ENCODE assay signal across 8 mouse cellular contexts in genomic region chr13:105377038-105377437, GRCm38 (mm10).
DNase-seq lines count a peak whose midpoint lies in the region; ATAC-seq and TF ChIP-seq lines count a peak whose summit lies in the region.

No protein-coding gene starts in this region.

- 2% methylated on average over 2 of the region's 2 CpGs for WGBS in forebrain, embryonic 16.5 days
- 20% methylated on average over 2 of the region's 2 CpGs for WGBS in hindbrain, embryonic 12.5 days
- WGBS in lung, embryonic 15.5 days: 0% methylated on average over 2 of the region's 2 CpGs

- H3K4me2 ChIP-seq in forebrain, embryonic 16.5 days (ENCODE audit: low read length): no peak overlapping the region
- no peak overlapping the region for H3K4me2 ChIP-seq in hindbrain, embryonic 12.5 days (replicated peaks)
- H3K4me2 ChIP-seq in lung, embryonic 15.5 days: no peak overlapping the region

- H3K36me3 ChIP-seq in ES-Bruce4 (ENCODE audit: control insufficient read depth, insufficient read depth, low read length, poor library complexity, severe bottlenecking): no peaks in the 10 kb centered on the region
- H3K36me3 ChIP-seq in forebrain, embryonic 16.5 days (ENCODE audit: control insufficient read depth, insufficient read depth): no peaks in the 10 kb centered on the region
- H3K36me3 ChIP-seq in hindbrain, embryonic 12.5 days: no peaks in the 10 kb centered on the region
- H3K36me3 ChIP-seq in lung, embryonic 15.5 days: no peaks in the 10 kb centered on the region

- no peaks in the 10 kb centered on the region for H3K4me1 ChIP-seq in ES-Bruce4 (ENCODE audit: control insufficient read depth, insufficient read depth, low read length)
- H3K4me1 ChIP-seq in forebrain, embryonic 16.5 days (replicated peaks; ENCODE audit: control insufficient read depth, insufficient read depth, low read length): 0 out of 2 replicates have a peak, but pooled peaks cover 2% of the 10 kb centered on the region
- no peaks in the 10 kb centered on the region for H3K4me1 ChIP-seq in hindbrain, embryonic 12.5 days
- H3K4me1 ChIP-seq in lung, embryonic 15.5 days: no peaks in the 10 kb centered on the region

- H3K27me3 ChIP-seq in ES-Bruce4 (ENCODE audit: control insufficient read depth, insufficient read depth, low read length, poor library complexity, severe bottlenecking): no peaks in the 10 kb centered on the region
- no peaks in the 10 kb centered on the region for H3K27me3 ChIP-seq in forebrain, embryonic 16.5 days (replicated peaks; ENCODE audit: control insufficient read depth, insufficient read depth, low read length)
- no peaks in the 10 kb centered on the region for H3K27me3 ChIP-seq in hindbrain, embryonic 12.5 days
- no peaks in the 10 kb centered on the region for H3K27me3 ChIP-seq in lung, embryonic 15.5 days

- H3K9ac ChIP-seq in ES-Bruce4 (ENCODE audit: low read depth, poor library complexity, severe bottlenecking): no peak overlapping the region
- no peak overlapping the region for H3K9ac ChIP-seq in forebrain, embryonic 16.5 days (replicated peaks; ENCODE audit: low read depth, low read length)
- H3K9ac ChIP-seq in hindbrain, embryonic 12.5 days: no peak overlapping the region
- H3K9ac ChIP-seq in lung, embryonic 15.5 days: no peak overlapping the region

- TF ChIP-seq POLR2A in ES-Bruce4 (IDR thresholded peaks at IDR 0.05; ENCODE audit: insufficient read depth, low read length): no peak

- no peak for TF ChIP-seq EP300 in ES-Bruce4 (IDR thresholded peaks at IDR 0.05; ENCODE audit: insufficient read depth, low read depth, low read length)

- peak; percentile 40 for TF ChIP-seq CTCF in ES-Bruce4 (IDR thresholded peaks at IDR 0.05; ENCODE audit: low read depth, low read length)

- no peak overlapping the region for H3K4me3 ChIP-seq in ES-Bruce4 (ENCODE audit: low read depth, low read length)
- no peak overlapping the region for H3K4me3 ChIP-seq in forebrain, embryonic 16.5 days (replicated peaks; ENCODE audit: low read length)
- H3K4me3 ChIP-seq in hindbrain, embryonic 12.5 days: no peak overlapping the region
- H3K4me3 ChIP-seq in lung, embryonic 15.5 days: no peak overlapping the region

- DNase-seq in brain, embryonic 18.5 days (ENCODE audit: low read depth, low spot score): peak; percentile 12
- peak; percentile 65 for DNase-seq in layer of hippocampus, adult 9-11 months
- peak; percentile 39 for DNase-seq in ovary, postnatal 10 days (ENCODE audit: low spot score)
- DNase-seq in thymus, postnatal 25 days: peak; percentile 71

- H3K9me3 ChIP-seq in ES-Bruce4 (replicated peaks; ENCODE audit: control insufficient read depth, insufficient read depth, low read length, poor library complexity, severe bottlenecking): no peaks in the 10 kb centered on the region
- H3K9me3 ChIP-seq in forebrain, embryonic 16.5 days (ENCODE audit: control insufficient read depth, low read length): no peaks in the 10 kb centered on the region
- no peaks in the 10 kb centered on the region for H3K9me3 ChIP-seq in hindbrain, embryonic 12.5 days (replicated peaks)
- no peaks in the 10 kb centered on the region for H3K9me3 ChIP-seq in lung, embryonic 15.5 days

- ATAC-seq in forebrain, embryonic 16.5 days: peak; percentile 79
- peak; percentile 68 for ATAC-seq in hindbrain, embryonic 12.5 days (ENCODE audit: low FRiP score)
- peak; percentile 42; the same call in 1 of the 2 replicates for ATAC-seq in lung, embryonic 15.5 days (ENCODE audit: borderline replicate concordance, extremely low read depth, low FRiP score, low TSS enrichment)

- H3K27ac ChIP-seq in ES-Bruce4 (ENCODE audit: insufficient read depth, low read length): no peak overlapping the region
- no peak overlapping the region for H3K27ac ChIP-seq in forebrain, embryonic 16.5 days (ENCODE audit: low read length)
- no peak overlapping the region for H3K27ac ChIP-seq in hindbrain, embryonic 12.5 days
- H3K27ac ChIP-seq in lung, embryonic 15.5 days: no peak overlapping the region

Comparison
In these comparisons a context has a peak if more than half of its experiments do, and no peak if none do; other contexts are left out.
1. DNase-seq: peak in every context shown above with its lines; median percentile 71 in thymus, postnatal 25 days; 65 in layer of hippocampus, adult 9-11 months; 39 in ovary, postnatal 10 days; 12 in brain, embryonic 18.5 days.